Mouse (Mus musculus): ENCODE data around the gene Ppp2r2c.
"Not testable (repeated sequence)": the region's sequence is repeated elsewhere in the genome, so short reads cannot be mapped to it uniquely, and the experiment has no call there.

GRCm38 (mm10) chr5:36938991-36939390 lies 70.7 kb downstream of the Ppp2r2c start:
- not testable (repeated sequence) for TF ChIP-seq CTCF (IDR thresholded peaks at IDR 0.05); POLR2A (IDR thresholded peaks at IDR 0.05; ENCODE audit: insufficient read depth, low read depth, low read length); EP300 (IDR thresholded peaks at IDR 0.05; ENCODE audit: insufficient read depth, low read depth, low read length)
